Mouse (Mus musculus): ENCODE results near the gene Tnfrsf17.

DNA sequence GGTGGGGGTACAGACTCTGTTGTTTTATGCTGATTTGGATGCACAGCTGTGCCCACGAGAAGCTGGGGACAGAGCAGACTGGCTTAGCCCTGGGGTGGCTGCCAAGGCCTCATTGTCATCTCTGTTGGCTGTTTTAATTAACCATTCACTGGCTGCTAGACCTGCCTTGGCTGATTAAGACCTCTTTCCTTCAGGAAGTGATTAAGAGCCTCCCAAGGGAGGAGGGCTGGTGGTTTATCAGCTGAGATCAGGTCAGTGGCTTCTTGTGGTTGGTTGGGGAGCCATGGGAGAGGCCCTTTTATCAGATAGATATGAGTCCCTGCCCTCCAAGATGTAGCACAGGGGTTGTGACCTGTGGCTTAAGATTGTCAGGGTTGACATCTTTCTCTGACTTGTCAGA is 56.0 kb downstream of the Tnfrsf17 start:
- TF ChIP-seq CTCF (IDR thresholded peaks at IDR 0.05; ENCODE audit: insufficient read depth, low read length) (no peak), POLR2A (IDR thresholded peaks at IDR 0.05; ENCODE audit: borderline replicate concordance, extremely low read depth, low read depth, low read length) (no peak)
